Mouse (Mus musculus) CD8-positive naive resting alpha-beta T cell, adult 57 days (primary cell): ENCODE results near the gene Mob1a. TPM values are rescaled to one million over a fixed set of nuclear protein-coding genes. Genes with fewer than 3 reads are reported as not detected.

Experiments
- total RNA-seq: library from RNA; stranded (reverse); gene quantifications from one replicate; pipeline ENCODE4 v1.2.4, GENCODE M21; 2023

Gene Mob1a
- total RNA-seq, result 102 TPM

DNA sequence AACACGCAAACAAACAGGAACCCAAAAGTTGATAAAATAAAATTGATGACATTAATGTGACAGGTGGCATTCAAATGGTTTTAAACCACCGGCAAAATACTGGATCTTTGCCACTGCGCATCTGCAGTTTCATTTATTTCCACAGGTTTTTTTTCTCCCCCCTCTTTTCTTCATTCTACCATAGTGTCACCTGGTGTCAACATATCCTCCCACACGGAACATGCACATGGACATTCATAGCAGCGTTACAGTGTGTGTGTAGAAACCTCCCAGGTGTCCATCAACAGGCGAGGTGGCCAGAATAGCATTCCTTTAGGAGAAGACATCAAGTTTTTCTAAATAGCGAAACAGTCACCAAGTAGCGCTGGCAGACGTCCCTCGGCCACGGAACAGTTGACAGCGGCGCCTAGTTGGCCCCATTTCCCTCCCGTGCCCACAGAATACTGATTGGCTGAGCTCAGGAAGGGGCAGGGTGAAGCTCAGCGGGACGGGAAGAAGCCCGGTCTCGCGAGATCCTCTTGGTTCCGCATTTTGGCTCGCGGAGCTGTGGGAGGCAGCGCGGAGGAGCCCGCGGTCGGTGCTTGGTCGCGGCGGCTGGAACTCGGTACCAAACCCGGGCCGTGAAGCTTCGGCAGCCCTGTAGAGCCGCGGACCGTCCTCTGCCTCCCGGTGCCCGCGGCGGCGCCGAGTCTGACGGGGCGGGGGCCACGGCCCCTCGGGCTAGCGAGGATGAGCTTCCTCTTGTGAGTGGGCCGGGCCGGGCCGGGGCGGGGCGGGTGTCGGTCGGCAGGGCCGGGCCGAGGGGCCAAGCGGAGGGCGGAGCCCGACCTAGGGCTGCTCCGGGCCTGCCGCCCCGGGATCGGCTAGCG lies at the start of gene Mob1a, which contains the start of gene Mthfd2:
Gene Mob1a, plus strand, starts transcription at position 492 of the 869 bp plus-strand sequence.
Gene Mthfd2, minus strand, starts transcription at position 384 of the 869 bp plus-strand sequence.

DNA sequence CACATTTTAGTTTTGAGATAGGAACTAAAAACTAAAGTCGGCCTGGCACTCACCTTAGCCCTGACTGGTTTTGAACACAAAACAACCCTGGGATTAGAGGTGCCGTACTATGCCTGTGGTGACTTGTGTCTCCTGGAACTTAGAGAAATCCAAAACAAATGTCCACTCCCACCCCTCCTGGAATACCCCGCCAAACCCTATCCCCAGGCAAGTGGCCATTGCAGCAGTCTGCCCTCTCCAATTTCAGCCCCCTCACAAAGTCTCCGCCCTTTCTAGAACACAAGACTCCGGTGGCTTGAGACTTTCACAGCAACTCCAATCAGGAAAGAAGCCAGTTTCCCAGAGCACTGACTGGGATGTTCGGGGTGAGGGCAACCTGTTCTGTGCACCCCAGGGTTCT lies 23.1 kb downstream of the Mob1a start, which contains the start of gene Bola3:
Gene Bola3, plus strand, starts transcription at position 275 of the 400 bp plus-strand sequence.

Other genes starting within 250 kb of the Mob1a start
- gene Pcgf1, start 248.1 kb upstream of the Mob1a start, total RNA-seq, result 32.1 TPM
- not detected for gene Lbx2, start 239.6 kb upstream of the Mob1a start, total RNA-seq
- 16.0 TPM for gene Ccdc142, start 224.4 kb upstream of the Mob1a start, total RNA-seq
- gene Gm42688, start 224.4 kb upstream of the Mob1a start, total RNA-seq, result 9.5 TPM
- gene Mrpl53, start 217.0 kb upstream of the Mob1a start, total RNA-seq, result 28.5 TPM
- gene Mogs, start 210.5 kb upstream of the Mob1a start, total RNA-seq, result 33.9 TPM
- 42.7 TPM for gene Wbp1, start 204.5 kb upstream of the Mob1a start, total RNA-seq
- gene Ino80b, start 200.6 kb upstream of the Mob1a start, total RNA-seq, result 33.8 TPM
- not detected for gene Rtkn, start 190.6 kb upstream of the Mob1a start, total RNA-seq
- gene Wdr54, start 169.6 kb upstream of the Mob1a start, total RNA-seq, result not detected
- not detected for gene 1700003E16Rik, start 169.6 kb upstream of the Mob1a start, total RNA-seq
- 103 TPM for gene Dctn1, start 160.1 kb upstream of the Mob1a start, total RNA-seq
- gene Slc4a5, start 106.2 kb upstream of the Mob1a start, total RNA-seq, result not detected
- 26.2 TPM for gene Mthfd2, start 108 bp upstream of the Mob1a start, total RNA-seq
- 30.7 TPM for gene Bola3, start 23.1 kb downstream of the Mob1a start, total RNA-seq
- 152 TPM for gene Tet3, start 133.1 kb downstream of the Mob1a start, total RNA-seq
- 43.3 TPM for gene Dguok, start 181.0 kb downstream of the Mob1a start, total RNA-seq
- gene Actg2, start 210.2 kb downstream of the Mob1a start, total RNA-seq, result not detected
- gene Stambp, start 246.7 kb downstream of the Mob1a start, total RNA-seq, result 23.9 TPM